Mouse (Mus musculus) intestine, postnatal 0 days (tissue): ENCODE results near the gene Ctu2. TPM values are rescaled to one million over a fixed set of nuclear protein-coding genes. Genes with fewer than 3 reads are reported as not detected.

Experiments
- ATAC-seq: fragments of 200-750 bp; cut with Nextera tagmentation; 2 replicates; pipeline ENCODE4 v1.8.0; 2017; ENCODE audit warnings: mild to moderate bottlenecking, moderate TSS enrichment, moderate library complexity
- H3K27ac ChIP-seq: fragments of 300-500 bp; sonication (generic); 2 replicates; pipeline ENCODE4 v1.5.1; 2014; ENCODE audit warnings: mild to moderate bottlenecking, low read depth, low read length, moderate library complexity
- H3K27me3 ChIP-seq: fragments of 300-500 bp; sonication (generic); replicated peaks from 2 replicates; pipeline ENCODE4 v1.6.1; 2014; ENCODE audit warnings: low read length, mixed read lengths; ENCODE audit not compliant: control insufficient read depth, insufficient read depth
- H3K36me3 ChIP-seq: fragments of 300-500 bp; sonication (generic); 2 replicates; pipeline ENCODE4 v1.6.1; 2014; ENCODE audit warnings: mild to moderate bottlenecking, moderate library complexity; ENCODE audit not compliant: control insufficient read depth, insufficient read depth
- H3K4me1 ChIP-seq: fragments of 300-500 bp; sonication (generic); replicated peaks from 2 replicates; pipeline ENCODE4 v1.6.1; 2014; ENCODE audit warnings: antibody characterized with exemption, low read length, mixed read lengths; ENCODE audit not compliant: control insufficient read depth, insufficient read depth
- H3K4me2 ChIP-seq: fragments of 300-500 bp; sonication (generic); replicated peaks from 2 replicates; pipeline ENCODE4 v1.6.1; 2014; ENCODE audit warnings: low read depth, mild to moderate bottlenecking, moderate library complexity
- H3K4me3 ChIP-seq: fragments of 300-500 bp; sonication (generic); 2 replicates; pipeline ENCODE4 v1.5.1; 2014; ENCODE audit warnings: low read depth, low read length
- H3K9ac ChIP-seq: fragments of 300-500 bp; sonication (generic); 2 replicates; pipeline ENCODE4 v1.6.1; 2014; ENCODE audit warnings: mild to moderate bottlenecking, low read depth, low read length
- H3K9me3 ChIP-seq: fragments of 300-500 bp; sonication (generic); 2 replicates; pipeline ENCODE4 v1.6.1; 2016; ENCODE audit warnings: mixed run types; ENCODE audit not compliant: control insufficient read depth
- CTCF ChIP-seq: sonication (generic); IDR thresholded peaks from 2 replicates; pipeline ENCODE4 v1.5.1; 2016; ENCODE audit warnings: low read depth, mild to moderate bottlenecking, control low read depth, antibody characterized with exemption, moderate library complexity
- WGBS: fragments of 180-500 bp; shearing (Covaris S2); extraction: QIAGEN DNeasy Blood & Tissue Kit; methylation state at CpG from one replicate; pipeline ENCODE4 v1.1.7; 2014; 5-methylcytosine and 5-hydroxymethylcytosine counted together
- polyA plus RNA-seq: library from polyadenylated mRNA; unstranded; fragments of >200 nt; fragmentation: Nextera tagmentation; extraction: Ambion mirVana; gene quantifications from 2 replicates; pipeline ENCODE4 v1.2.1, GENCODE M21; 2015

The Ctu2 gene
- polyA plus RNA-seq, 1 experiment from 2014 or later, result 22.4 TPM

DNA sequence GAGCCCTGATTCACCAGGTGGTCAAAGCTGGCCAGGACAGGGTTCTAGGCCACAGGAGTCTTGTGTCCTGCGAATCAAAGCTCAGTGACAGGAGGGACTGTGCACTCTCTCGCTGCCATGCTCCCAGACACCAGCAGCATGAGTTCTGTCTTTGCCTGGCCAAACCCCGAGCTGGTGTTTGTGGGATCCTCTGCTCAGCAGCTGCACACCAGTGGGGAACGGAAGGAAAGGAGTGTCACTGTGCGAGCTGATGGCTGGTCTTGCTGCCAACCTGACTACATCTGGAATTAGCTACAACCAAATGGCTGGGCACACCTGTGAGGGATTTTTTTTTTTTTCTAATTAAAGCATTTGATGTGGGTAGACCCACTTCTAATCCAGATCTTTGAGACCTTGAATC is 5.3 kb upstream of the Ctu2 start:
- no peaks in the 10 kb centered on the region for H3K4me1 ChIP-seq
- no peak for ATAC-seq
- no peak overlapping the region for H3K9ac ChIP-seq
- no peaks in the 10 kb centered on the region for H3K27me3 ChIP-seq
- no peaks in the 10 kb centered on the region for H3K9me3 ChIP-seq
- TF ChIP-seq CTCF, result no peak
- H3K4me2 ChIP-seq, result no peak overlapping the region
- H3K27ac ChIP-seq, result no peak overlapping the region
- H3K4me3 ChIP-seq, result no peak overlapping the region
- WGBS, result 87% methylated on average over 5 of the region's 5 CpGs
- peaks cover 43% of the 10 kb centered on the region for H3K36me3 ChIP-seq

GRCm38 (mm10) chr8:122473911-122474421 is 2.0 kb upstream of the Ctu2 start:
- Histone ChIP-seq H3K4me3 (no peak overlapping the region), H3K27ac (no peak overlapping the region), H3K9me3 (no peaks in the 10 kb centered on the region), H3K4me2 (no peak overlapping the region), H3K36me3 (peaks cover 17% of the 10 kb centered on the region; the same call in 1 of the 2 replicates), H3K27me3 (no peaks in the 10 kb centered on the region), H3K9ac (no peak overlapping the region), H3K4me1 (no peaks in the 10 kb centered on the region)
- no peak for ATAC-seq
- WGBS, result 81% methylated on average over 8 of the region's 8 CpGs
- no peak for TF ChIP-seq CTCF

DNA sequence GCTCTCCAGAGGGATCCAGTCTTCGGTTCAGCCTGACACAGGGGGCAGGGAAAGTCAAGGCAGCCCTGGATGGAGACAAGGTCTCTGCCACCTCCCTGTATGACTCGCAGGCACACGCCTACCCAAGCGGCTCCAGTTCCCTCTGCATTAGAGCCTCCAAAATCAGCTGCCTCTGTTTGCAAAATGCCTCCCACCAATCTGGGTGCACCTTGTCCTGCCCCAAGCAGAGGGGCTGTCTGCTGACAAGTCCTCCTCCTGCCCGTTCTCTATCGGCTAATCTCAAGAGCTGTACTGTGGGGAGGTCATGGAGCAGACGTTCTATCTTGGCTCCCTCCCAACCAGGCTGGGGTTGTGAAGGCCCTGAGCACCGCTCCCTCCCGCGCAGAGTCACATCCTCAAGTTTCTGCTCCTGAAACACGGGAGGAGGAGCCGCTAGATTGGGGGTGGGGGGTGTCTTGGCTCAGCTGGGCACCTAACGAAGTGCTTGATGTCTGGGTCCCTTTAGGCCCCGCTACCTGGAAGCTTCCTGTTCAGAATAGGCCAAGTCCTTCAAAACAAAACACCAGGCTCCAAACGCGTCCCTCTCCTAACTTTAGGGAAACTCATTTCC is 887 bp upstream of the Ctu2 start:
- H3K4me3 ChIP-seq, result peak overlapping the region; percentile 84
- TF ChIP-seq CTCF, result no peak
- peak; percentile 19; the same call in 1 of the 2 replicates for ATAC-seq
- H3K4me1 ChIP-seq, result no peaks in the 10 kb centered on the region
- H3K9ac ChIP-seq, result peak overlapping the region; percentile 72
- peaks cover 21% of the 10 kb centered on the region; the same call in 1 of the 2 replicates for H3K36me3 ChIP-seq
- H3K27me3 ChIP-seq, result no peaks in the 10 kb centered on the region
- peak overlapping the region; percentile 93 for H3K4me2 ChIP-seq
- no peaks in the 10 kb centered on the region for H3K9me3 ChIP-seq
- 6% methylated on average over 16 of the region's 16 CpGs for WGBS
- no peak overlapping the region; the same call in 1 of the 2 replicates for H3K27ac ChIP-seq

- H3K27me3 ChIP-seq, result no peaks in the 10 kb centered on the region
- 92% methylated on average over 8 of the region's 8 CpGs for WGBS
These were observed 6.5 kb downstream of the Ctu2 start for GRCm38 (mm10) chr8:122482448-122482847.

DNA sequence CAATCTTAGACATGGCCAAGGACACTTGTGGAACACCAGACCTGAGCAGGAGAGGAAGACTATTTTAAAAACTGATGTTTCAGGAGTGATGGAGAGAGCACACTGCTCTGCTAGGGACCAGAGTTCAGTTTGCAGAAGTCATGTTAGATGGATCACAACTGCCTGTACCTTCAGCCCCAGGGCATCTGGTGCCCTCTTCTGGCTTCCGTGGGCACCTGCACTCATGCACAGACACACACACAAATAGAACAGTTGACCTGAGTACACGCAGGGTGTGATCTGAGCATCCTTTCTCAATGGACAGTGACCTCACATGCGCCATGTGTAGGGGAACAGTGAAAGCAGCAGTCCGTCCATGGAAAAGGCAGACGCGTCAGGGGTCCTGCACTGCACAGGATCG is 7.9 kb downstream of the Ctu2 start:
- H3K9me3 ChIP-seq, result no peaks in the 10 kb centered on the region
- 95% methylated on average over 7 of the region's 7 CpGs for WGBS
- TF ChIP-seq CTCF, result peak; percentile 49
- no peak overlapping the region for H3K4me3 ChIP-seq
- no peak overlapping the region for H3K9ac ChIP-seq
- no peak overlapping the region for H3K27ac ChIP-seq
- H3K36me3 ChIP-seq, result peaks cover 88% of the 10 kb centered on the region
- no peaks in the 10 kb centered on the region for H3K27me3 ChIP-seq
- no peak for ATAC-seq
- H3K4me1 ChIP-seq, result no peaks in the 10 kb centered on the region
- H3K4me2 ChIP-seq, result no peak overlapping the region

More at GRCm38 (mm10) chr8:122482448-122482847, 6.5 kb downstream of the Ctu2 start:
- Histone ChIP-seq H3K4me1 (no peaks in the 10 kb centered on the region), H3K36me3 (peaks cover 81% of the 10 kb centered on the region), H3K4me3 (no peak overlapping the region), H3K9me3 (no peaks in the 10 kb centered on the region), H3K9ac (no peak overlapping the region), H3K4me2 (no peak overlapping the region), H3K27ac (peak overlapping the region; percentile 35; the same call in 1 of the 2 replicates)
- ATAC-seq, result no peak
- TF ChIP-seq CTCF, result no peak

DNA sequence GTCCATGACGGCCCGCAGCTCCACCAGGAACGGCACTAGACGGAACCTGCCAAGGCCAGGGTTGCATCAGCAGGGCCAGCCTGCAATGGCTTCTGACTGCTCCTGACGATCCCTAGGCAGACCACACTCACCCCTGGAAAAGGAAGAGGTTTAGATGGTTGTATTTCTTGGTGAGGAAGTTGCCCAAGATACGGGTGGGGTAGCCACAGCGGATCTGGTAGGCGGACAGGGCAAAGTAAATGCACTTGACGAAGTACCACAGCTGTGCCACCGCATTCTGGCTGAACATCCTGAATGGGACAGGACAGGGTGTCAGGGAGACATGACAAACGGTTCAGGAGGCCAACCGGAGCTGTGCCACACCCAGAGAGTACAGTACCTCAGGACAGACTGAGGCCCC is 8.9 kb downstream of the Ctu2 start:
- no peaks in the 10 kb centered on the region for H3K9me3 ChIP-seq
- ATAC-seq, result no peak
- no peaks in the 10 kb centered on the region for H3K4me1 ChIP-seq
- no peak overlapping the region for H3K9ac ChIP-seq
- H3K36me3 ChIP-seq, result peaks cover 87% of the 10 kb centered on the region
- TF ChIP-seq CTCF, result no peak
- H3K4me2 ChIP-seq, result no peak overlapping the region
- no peak overlapping the region for H3K27ac ChIP-seq
- H3K27me3 ChIP-seq, result no peaks in the 10 kb centered on the region
- H3K4me3 ChIP-seq, result no peak overlapping the region
- 83% methylated on average over 12 of the region's 12 CpGs for WGBS
